Mouse (Mus musculus) liver, postnatal 0 days (tissue): ENCODE results near the gene Ppp1r7.

Experiments
- CTCF ChIP-seq: sonication (generic); IDR thresholded peaks from 2 replicates; pipeline ENCODE4 v1.5.1; 2016; ENCODE audit warnings: antibody characterized with exemption, low read depth
- EP300 ChIP-seq: IDR thresholded peaks from 2 replicates; pipeline ENCODE4 v1.6.1; 2016; ENCODE audit warnings: antibody characterized with exemption, low read depth, mild to moderate bottlenecking

- TF ChIP-seq CTCF (no peak), EP300 (no peak)
These were observed 34.7 kb downstream of the Ppp1r7 start for GRCm38 (mm10) chr1:93377307-93377706.
